Mouse (Mus musculus): ENCODE measurements around the gene Wdr19. TPM values are rescaled to one million over a fixed set of nuclear protein-coding genes. Genes with fewer than 3 reads are reported as not detected.
"Not testable (repeated sequence)": the region's sequence is repeated elsewhere in the genome, so short reads cannot be mapped to it uniquely, and the experiment has no call there.

Wdr19 gene
- total RNA-seq, 2 experiments from 2014 or later: 17.1 to 18.9 TPM

GRCm38 (mm10) chr5:65294270-65294669 lies 94.8 kb downstream of the Wdr19 start:
- no peak for DNase-seq (ENCODE audit: low spot score in 2 of 2)

- no peak for DNase-seq (ENCODE audit: low spot score in 2 of 2)
Observed at GRCm38 (mm10) chr5:65298167-65298950, 98.9 kb downstream of the Wdr19 start.

GRCm38 (mm10) chr5:65299623-65300022 lies 100.1 kb downstream of the Wdr19 start:
- DNase-seq (ENCODE audit: low spot score in 2 of 2): not testable (repeated sequence)

- DNase-seq (ENCODE audit: low spot score in 2 of 2): no peak
Observed at GRCm38 (mm10) chr5:65300121-65300520, 100.6 kb downstream of the Wdr19 start.

GRCm38 (mm10) chr5:65305516-65305915 lies 106.0 kb downstream of the Wdr19 start:
- no peak for DNase-seq (ENCODE audit: low spot score in 2 of 2)

GRCm38 (mm10) chr5:65308208-65308607 lies 108.7 kb downstream of the Wdr19 start:
- no peak for DNase-seq (ENCODE audit: low spot score in 2 of 2)

- no peak for DNase-seq (ENCODE audit: low spot score in 2 of 2)
Observed at GRCm38 (mm10) chr5:65308866-65309265, 109.4 kb downstream of the Wdr19 start.

Other genes with a start within 250 kb of the Wdr19 start
- under 1 TPM; 0.33 to 0.70 TPM for gene Tlr6, start 239.6 kb upstream of the Wdr19 start, total RNA-seq (2021)
- 1 to 10 TPM; 4.3 to 5.7 TPM for gene Fam114a1, start 229.6 kb upstream of the Wdr19 start, total RNA-seq (2021)
- gene Tmem156, start 107.6 kb upstream of the Wdr19 start, total RNA-seq (2021): under 1 TPM in 1 of 2 experiments, not detected in 1; 0.53 TPM
- 10 to 100 TPM; 34.1 to 34.5 TPM for gene Klhl5, start 92.2 kb upstream of the Wdr19 start, total RNA-seq (2021)
- 10 to 100 TPM; 24.5 to 32.0 TPM for gene Rfc1, start 136.0 kb downstream of the Wdr19 start, total RNA-seq (2021)
- gene Klb, start 148.6 kb downstream of the Wdr19 start, total RNA-seq (2021): under 1 TPM; 0.40 to 0.42 TPM
- 100 to 1,000 TPM; 812 to 869 TPM for gene Rpl9, start 191.7 kb downstream of the Wdr19 start, total RNA-seq (2021)
- 10 to 100 TPM; 32.4 to 34.3 TPM for gene Lias, start 191.8 kb downstream of the Wdr19 start, total RNA-seq (2021)
- 10 to 100 TPM; 28.9 to 30.8 TPM for gene Ugdh, start 236.3 kb downstream of the Wdr19 start, total RNA-seq (2021)

Data from left cerebral cortex, adult 18-20 months (tissue).